Mouse (Mus musculus): ENCODE measurements around the gene Gnai3. TPM values are rescaled to one million over a fixed set of nuclear protein-coding genes. Genes with fewer than 3 reads are reported as not detected.

Gene Gnai3
- polyA plus RNA-seq, 1 experiment from 2014 or later, result 154 TPM

GRCm38 (mm10) chr3:108096226-108096625 is 49.7 kb downstream of the Gnai3 start:
- WGBS, result 75% methylated on average over 8 of the region's 8 CpGs
- no peak overlapping the region for H3K4me2 ChIP-seq (replicated peaks; ENCODE audit: low read depth, low read length)
- H3K9me3 ChIP-seq (ENCODE audit: control insufficient read depth, low read depth, low read length), result no peaks in the 10 kb centered on the region
- no peak overlapping the region for H3K4me3 ChIP-seq (ENCODE audit: low read depth, low read length)
- no peaks in the 10 kb centered on the region for H3K27me3 ChIP-seq (ENCODE audit: control insufficient read depth, insufficient read depth, low read length)
- H3K27ac ChIP-seq (ENCODE audit: low read length), result no peak overlapping the region
- no peak overlapping the region for H3K9ac ChIP-seq (replicated peaks; ENCODE audit: low read depth, low read length)
- H3K4me1 ChIP-seq (ENCODE audit: control insufficient read depth, insufficient read depth, low read length), result no peaks in the 10 kb centered on the region
- H3K36me3 ChIP-seq (ENCODE audit: control insufficient read depth, insufficient read depth, low read length), result no peaks in the 10 kb centered on the region
- no peak for ATAC-seq (ENCODE audit: insufficient number of reproducible peaks, insufficient read depth, low FRiP score, low read depth)

GRCm38 (mm10) chr3:108094976-108095760 is 50.8 kb downstream of the Gnai3 start:
- Histone ChIP-seq H3K27me3 (ENCODE audit: control insufficient read depth, insufficient read depth, low read length) (no peaks in the 10 kb centered on the region), H3K27ac (ENCODE audit: low read length) (no peak overlapping the region), H3K4me2 (replicated peaks; ENCODE audit: low read depth, low read length) (no peak overlapping the region), H3K4me1 (ENCODE audit: control insufficient read depth, insufficient read depth, low read length) (no peaks in the 10 kb centered on the region; the same call in 1 of the 2 replicates), H3K9ac (replicated peaks; ENCODE audit: low read depth, low read length) (no peak overlapping the region), H3K4me3 (ENCODE audit: low read depth, low read length) (no peak overlapping the region), H3K36me3 (ENCODE audit: control insufficient read depth, insufficient read depth, low read length) (no peaks in the 10 kb centered on the region), H3K9me3 (ENCODE audit: control insufficient read depth, low read depth, low read length) (no peaks in the 10 kb centered on the region)
- ATAC-seq (ENCODE audit: insufficient number of reproducible peaks, insufficient read depth, low FRiP score, low read depth), result no peak
- WGBS, result 90% methylated on average over 12 of the region's 12 CpGs

GRCm38 (mm10) chr3:108094146-108094545 is 51.8 kb downstream of the Gnai3 start:
- 86% methylated on average over 1 of the region's 1 CpGs for WGBS
- H3K9ac ChIP-seq (replicated peaks; ENCODE audit: low read depth, low read length), result no peak overlapping the region
- H3K36me3 ChIP-seq (ENCODE audit: control insufficient read depth, insufficient read depth, low read length), result no peaks in the 10 kb centered on the region
- H3K9me3 ChIP-seq (ENCODE audit: control insufficient read depth, low read depth, low read length), result no peaks in the 10 kb centered on the region
- no peak overlapping the region for H3K4me3 ChIP-seq (ENCODE audit: low read depth, low read length)
- ATAC-seq (ENCODE audit: insufficient number of reproducible peaks, insufficient read depth, low FRiP score, low read depth), result no peak
- H3K27ac ChIP-seq (ENCODE audit: low read length), result no peak overlapping the region
- H3K4me1 ChIP-seq (ENCODE audit: control insufficient read depth, insufficient read depth, low read length), result peaks cover 4% of the 10 kb centered on the region; the same call in 1 of the 2 replicates
- no peaks in the 10 kb centered on the region for H3K27me3 ChIP-seq (ENCODE audit: control insufficient read depth, insufficient read depth, low read length)
- H3K4me2 ChIP-seq (replicated peaks; ENCODE audit: low read depth, low read length), result no peak overlapping the region

GRCm38 (mm10) chr3:108093306-108093705 is 52.6 kb downstream of the Gnai3 start:
- no peak for ATAC-seq (ENCODE audit: insufficient number of reproducible peaks, insufficient read depth, low FRiP score, low read depth)

GRCm38 (mm10) chr3:108092536-108093115 is 53.3 kb downstream of the Gnai3 start, which contains the start of gene Gnat2:
TSS of gene Gnat2 (plus strand) at chr3:108092789.
- Histone ChIP-seq H3K4me3 (ENCODE audit: low read depth, low read length) (no peak within 1 kb of the TSS), H3K27me3 (ENCODE audit: control insufficient read depth, insufficient read depth, low read length) (no peaks in the 10 kb centered on the region), H3K9me3 (ENCODE audit: control insufficient read depth, low read depth, low read length) (no peaks in the 10 kb centered on the region), H3K9ac (replicated peaks; ENCODE audit: low read depth, low read length) (no peak within 1 kb of the TSS), H3K27ac (ENCODE audit: low read length) (no peak within 1 kb of the TSS), H3K4me1 (ENCODE audit: control insufficient read depth, insufficient read depth, low read length) (peaks cover 6% of the 10 kb centered on the region; the same call in 1 of the 2 replicates), H3K36me3 (ENCODE audit: control insufficient read depth, insufficient read depth, low read length) (no peaks in the 10 kb centered on the region), H3K4me2 (replicated peaks; ENCODE audit: low read depth, low read length) (no peak within 1 kb of the TSS)
- ATAC-seq (ENCODE audit: insufficient number of reproducible peaks, insufficient read depth, low FRiP score, low read depth), result no peak
- WGBS, result 78% methylated on average over 15 of the region's 15 CpGs

More at GRCm38 (mm10) chr3:108093306-108093705, 52.6 kb downstream of the Gnai3 start:
- Histone ChIP-seq H3K4me1 (ENCODE audit: control insufficient read depth, insufficient read depth, low read length) (peaks cover 6% of the 10 kb centered on the region; the same call in 1 of the 2 replicates), H3K27me3 (ENCODE audit: control insufficient read depth, insufficient read depth, low read length) (no peaks in the 10 kb centered on the region), H3K4me2 (replicated peaks; ENCODE audit: low read depth, low read length) (no peak overlapping the region), H3K36me3 (ENCODE audit: control insufficient read depth, insufficient read depth, low read length) (no peaks in the 10 kb centered on the region), H3K27ac (ENCODE audit: low read length) (no peak overlapping the region), H3K4me3 (ENCODE audit: low read depth, low read length) (no peak overlapping the region), H3K9ac (replicated peaks; ENCODE audit: low read depth, low read length) (no peak overlapping the region), H3K9me3 (ENCODE audit: control insufficient read depth, low read depth, low read length) (no peaks in the 10 kb centered on the region)
- 71% methylated on average over 6 of the region's 6 CpGs for WGBS

GRCm38 (mm10) chr3:108092030-108092429 is 53.9 kb downstream of the Gnai3 start:
- Histone ChIP-seq H3K9me3 (ENCODE audit: control insufficient read depth, low read depth, low read length) (no peaks in the 10 kb centered on the region), H3K4me2 (replicated peaks; ENCODE audit: low read depth, low read length) (no peak overlapping the region)
- WGBS, result 55% methylated on average over 6 of the region's 6 CpGs

GRCm38 (mm10) chr3:108090561-108090960 is 55.4 kb downstream of the Gnai3 start:
- H3K27me3 ChIP-seq (ENCODE audit: control insufficient read depth, insufficient read depth, low read length), result no peaks in the 10 kb centered on the region
- ATAC-seq (ENCODE audit: insufficient number of reproducible peaks, insufficient read depth, low FRiP score, low read depth), result no peak
- no peak overlapping the region for H3K27ac ChIP-seq (ENCODE audit: low read length)
- 72% methylated on average over 2 of the region's 2 CpGs for WGBS
- H3K4me2 ChIP-seq (replicated peaks; ENCODE audit: low read depth, low read length), result no peak overlapping the region
- peaks cover 11% of the 10 kb centered on the region for H3K4me1 ChIP-seq (ENCODE audit: control insufficient read depth, insufficient read depth, low read length)
- H3K4me3 ChIP-seq (ENCODE audit: low read depth, low read length), result no peak overlapping the region
- H3K36me3 ChIP-seq (ENCODE audit: control insufficient read depth, insufficient read depth, low read length), result no peaks in the 10 kb centered on the region
- no peaks in the 10 kb centered on the region for H3K9me3 ChIP-seq (ENCODE audit: control insufficient read depth, low read depth, low read length)
- no peak overlapping the region for H3K9ac ChIP-seq (replicated peaks; ENCODE audit: low read depth, low read length)

More at GRCm38 (mm10) chr3:108092030-108092429, 53.9 kb downstream of the Gnai3 start:
- no peaks in the 10 kb centered on the region for H3K27me3 ChIP-seq (ENCODE audit: control insufficient read depth, insufficient read depth, low read length)
- H3K36me3 ChIP-seq (ENCODE audit: control insufficient read depth, insufficient read depth, low read length), result no peaks in the 10 kb centered on the region
- H3K9ac ChIP-seq (replicated peaks; ENCODE audit: low read depth, low read length), result no peak overlapping the region
- H3K4me3 ChIP-seq (ENCODE audit: low read depth, low read length), result no peak overlapping the region
- no peak overlapping the region for H3K27ac ChIP-seq (ENCODE audit: low read length)
- peaks cover 10% of the 10 kb centered on the region for H3K4me1 ChIP-seq (ENCODE audit: control insufficient read depth, insufficient read depth, low read length)
- ATAC-seq (ENCODE audit: insufficient number of reproducible peaks, insufficient read depth, low FRiP score, low read depth), result no peak

- Histone ChIP-seq H3K27me3 (ENCODE audit: control insufficient read depth, insufficient read depth, low read length) (no peaks in the 10 kb centered on the region), H3K36me3 (ENCODE audit: control insufficient read depth, insufficient read depth, low read length) (no peaks in the 10 kb centered on the region), H3K9ac (replicated peaks; ENCODE audit: low read depth, low read length) (no peak overlapping the region), H3K27ac (ENCODE audit: low read length) (no peak overlapping the region; the same call in 1 of the 2 replicates), H3K4me2 (replicated peaks; ENCODE audit: low read depth, low read length) (no peak overlapping the region), H3K4me3 (ENCODE audit: low read depth, low read length) (no peak overlapping the region), H3K4me1 (ENCODE audit: control insufficient read depth, insufficient read depth, low read length) (peaks cover 13% of the 10 kb centered on the region), H3K9me3 (ENCODE audit: control insufficient read depth, low read depth, low read length) (no peaks in the 10 kb centered on the region)
- WGBS, result 32% methylated on average over 2 of the region's 2 CpGs
- ATAC-seq (ENCODE audit: insufficient number of reproducible peaks, insufficient read depth, low FRiP score, low read depth), result no peak
Observed at GRCm38 (mm10) chr3:108089916-108090315, 56.0 kb downstream of the Gnai3 start.
